Mouse (Mus musculus): ENCODE measurements around the gene Rhou.

- TF ChIP-seq CTCF (IDR thresholded peaks at IDR 0.05; ENCODE audit: borderline replicate concordance, insufficient read depth, low read length) (no peak), POLR2A (IDR thresholded peaks at IDR 0.05; ENCODE audit: low read depth, low read length) (no peak)
Observed at GRCm38 (mm10) chr8:123645229-123645628, 8.5 kb upstream of the Rhou start.

Data from embryonic fibroblast, embryonic 13.5 days (primary cell).